Mouse (Mus musculus) hindbrain, embryonic 11.5 days (tissue): ENCODE results near the gene Cavin4. TPM values are rescaled to one million over a fixed set of nuclear protein-coding genes. Genes with fewer than 3 reads are reported as not detected.
"Not testable (repeated sequence)": the region's sequence is repeated elsewhere in the genome, so short reads cannot be mapped to it uniquely, and the experiment has no call there.

Experiments
- ATAC-seq: fragments of 200-750 bp; cut with Nextera tagmentation; 2 replicates; pipeline ENCODE4 v1.8.0; 2017; ENCODE audit warnings: mild to moderate bottlenecking, moderate TSS enrichment, moderate library complexity; ENCODE audit not compliant: low FRiP score
- DNase-seq: peaks from one replicate; pipeline ENCODE4 v3.0.0-alpha.2; 2015; ENCODE audit warnings: low spot score
- H3K27ac ChIP-seq: fragments of 300-500 bp; sonication (generic); 2 replicates; pipeline ENCODE4 v1.5.1; 2014; ENCODE audit warnings: mild to moderate bottlenecking, low read depth, low read length
- H3K27me3 ChIP-seq: fragments of 300-500 bp; sonication (generic); 2 replicates; pipeline ENCODE4 v1.6.1; 2014; ENCODE audit warnings: mild to moderate bottlenecking, low read length, moderate library complexity, mixed read lengths; ENCODE audit not compliant: control insufficient read depth, insufficient read depth
- H3K36me3 ChIP-seq: fragments of 300-500 bp; sonication (generic); 2 replicates; pipeline ENCODE4 v1.6.1; 2014; ENCODE audit warnings: mild to moderate bottlenecking, low read length, moderate library complexity, mixed read lengths; ENCODE audit not compliant: control insufficient read depth, insufficient read depth
- H3K4me1 ChIP-seq: fragments of 300-500 bp; sonication (generic); replicated peaks from 2 replicates; pipeline ENCODE4 v1.6.1; 2014; ENCODE audit warnings: low read length, mixed read lengths; ENCODE audit not compliant: control insufficient read depth, insufficient read depth
- H3K4me2 ChIP-seq: fragments of 300-500 bp; sonication (generic); replicated peaks from 2 replicates; pipeline ENCODE4 v1.6.1; 2014; ENCODE audit warnings: mild to moderate bottlenecking, low read depth, low read length
- H3K4me3 ChIP-seq: fragments of 300-500 bp; sonication (generic); 2 replicates; pipeline ENCODE4 v1.5.1; 2014; ENCODE audit warnings: low read depth, low read length
- H3K9ac ChIP-seq: fragments of 300-500 bp; sonication (generic); 2 replicates; pipeline ENCODE4 v1.6.1; 2014; ENCODE audit warnings: low read depth, low read length
- H3K9me3 ChIP-seq: fragments of 300-500 bp; sonication (generic); 2 replicates; pipeline ENCODE4 v1.6.1; 2016; ENCODE audit warnings: low read length; ENCODE audit not compliant: control insufficient read depth
- WGBS: fragments of 180-500 bp; shearing (Covaris S2); extraction: QIAGEN DNeasy Blood & Tissue Kit; methylation state at CpG from one replicate; pipeline ENCODE4 v1.1.7; 2014; 5-methylcytosine and 5-hydroxymethylcytosine counted together
- polyA plus RNA-seq: library from polyadenylated mRNA; unstranded; fragments of >200 nt; fragmentation: Nextera tagmentation; extraction: Ambion mirVana; gene quantifications from 2 replicates; pipeline ENCODE4 v1.2.1, GENCODE M21; 2014

The Cavin4 gene
- polyA plus RNA-seq, 1 experiment from 2014 or later, result 3.8 TPM

GRCm38 (mm10) chr4:48677812-48678211 is 14.5 kb downstream of the Cavin4 start:
- H3K4me3 ChIP-seq, result no peak overlapping the region
- ATAC-seq (no peak), DNase-seq (no peak)
- H3K27ac ChIP-seq, result no peak overlapping the region
- H3K36me3 ChIP-seq, result no peaks in the 10 kb centered on the region
- 82% methylated on average over 2 of the region's 2 CpGs for WGBS
- H3K9ac ChIP-seq, result no peak overlapping the region
- H3K9me3 ChIP-seq, result no peaks in the 10 kb centered on the region
- no peaks in the 10 kb centered on the region for H3K4me1 ChIP-seq
- no peak overlapping the region for H3K4me2 ChIP-seq
- H3K27me3 ChIP-seq, result no peaks in the 10 kb centered on the region

GRCm38 (mm10) chr4:48678793-48679192 is 15.5 kb downstream of the Cavin4 start:
- Histone ChIP-seq H3K4me1 (no peaks in the 10 kb centered on the region), H3K27ac (no peak overlapping the region), H3K4me2 (no peak overlapping the region), H3K36me3 (no peaks in the 10 kb centered on the region), H3K27me3 (no peaks in the 10 kb centered on the region), H3K9ac (no peak overlapping the region), H3K9me3 (no peaks in the 10 kb centered on the region), H3K4me3 (no peak overlapping the region)
- 0 out of 2 replicates have a peak, but pooled peaks have one; percentile 18 for ATAC-seq
- DNase-seq, result no peak
- 91% methylated on average over 9 of the region's 9 CpGs for WGBS

GRCm38 (mm10) chr4:48679728-48680127 is 16.4 kb downstream of the Cavin4 start:
- not testable (repeated sequence) for H3K4me1 ChIP-seq, H3K9ac ChIP-seq, H3K4me2 ChIP-seq, H3K36me3 ChIP-seq, H3K9me3 ChIP-seq, H3K4me3 ChIP-seq, DNase-seq, H3K27me3 ChIP-seq, H3K27ac ChIP-seq
- ATAC-seq, result 0 out of 2 replicates have a peak, but pooled peaks have one; percentile 28
- WGBS, result 76% methylated on average over 4 of the region's 6 CpGs

GRCm38 (mm10) chr4:48680214-48680613 is 16.9 kb downstream of the Cavin4 start:
- no peaks in the 10 kb centered on the region for H3K27me3 ChIP-seq
- DNase-seq (no peak), ATAC-seq (no peak)
- no peak overlapping the region for H3K27ac ChIP-seq
- H3K9me3 ChIP-seq, result no peaks in the 10 kb centered on the region
- no peak overlapping the region for H3K4me2 ChIP-seq
- no peak overlapping the region for H3K4me3 ChIP-seq
- no peaks in the 10 kb centered on the region for H3K4me1 ChIP-seq
- no peak overlapping the region for H3K9ac ChIP-seq
- WGBS, result 73% methylated on average over 7 of the region's 7 CpGs
- no peaks in the 10 kb centered on the region for H3K36me3 ChIP-seq

- H3K4me2 ChIP-seq, result no peak overlapping the region
- WGBS, result 51% methylated on average over 10 of the region's 11 CpGs
- no peaks in the 10 kb centered on the region for H3K4me1 ChIP-seq
- no peak overlapping the region for H3K4me3 ChIP-seq
- ATAC-seq (no peak), DNase-seq (peak; percentile 78)
- no peaks in the 10 kb centered on the region for H3K9me3 ChIP-seq
- no peak overlapping the region for H3K9ac ChIP-seq
- no peaks in the 10 kb centered on the region for H3K36me3 ChIP-seq
- no peak overlapping the region for H3K27ac ChIP-seq
- H3K27me3 ChIP-seq, result no peaks in the 10 kb centered on the region
Measured at GRCm38 (mm10) chr4:48680648-48681343, 17.5 kb downstream of the Cavin4 start.

GRCm38 (mm10) chr4:48683126-48683525 is 19.8 kb downstream of the Cavin4 start:
- Histone ChIP-seq H3K9me3 (no peaks in the 10 kb centered on the region), H3K36me3 (no peaks in the 10 kb centered on the region), H3K9ac (no peak overlapping the region), H3K27ac (no peak overlapping the region), H3K4me1 (no peaks in the 10 kb centered on the region), H3K4me3 (no peak overlapping the region), H3K4me2 (no peak overlapping the region), H3K27me3 (no peaks in the 10 kb centered on the region)
- ATAC-seq, result no peak
- WGBS, result 82% methylated on average over 8 of the region's 8 CpGs
- DNase-seq, result no peak

GRCm38 (mm10) chr4:48683633-48684209 is 20.4 kb downstream of the Cavin4 start:
- not testable (repeated sequence) for H3K4me1 ChIP-seq, ATAC-seq, H3K4me3 ChIP-seq, H3K4me2 ChIP-seq, DNase-seq, H3K36me3 ChIP-seq, H3K27me3 ChIP-seq, H3K9me3 ChIP-seq, H3K27ac ChIP-seq, H3K9ac ChIP-seq
- WGBS, result 98% methylated on average over 13 of the region's 21 CpGs

GRCm38 (mm10) chr4:48684593-48685187 is 21.4 kb downstream of the Cavin4 start:
- Histone ChIP-seq H3K36me3 (no peaks in the 10 kb centered on the region), H3K9me3 (no peaks in the 10 kb centered on the region), H3K4me3 (no peak overlapping the region), H3K4me1 (no peaks in the 10 kb centered on the region), H3K9ac (no peak overlapping the region), H3K4me2 (no peak overlapping the region), H3K27me3 (no peaks in the 10 kb centered on the region), H3K27ac (no peak overlapping the region)
- DNase-seq (no peak), ATAC-seq (no peak)
- WGBS, result 86% methylated on average over 7 of the region's 7 CpGs

GRCm38 (mm10) chr4:48688148-48688547 is 24.8 kb downstream of the Cavin4 start:
- no peak for DNase-seq
- WGBS, result 86% methylated on average over 6 of the region's 6 CpGs
- ATAC-seq, result no peak
- no peak overlapping the region for H3K9ac ChIP-seq
- H3K27ac ChIP-seq, result no peak overlapping the region
- no peaks in the 10 kb centered on the region for H3K9me3 ChIP-seq
- H3K36me3 ChIP-seq, result no peaks in the 10 kb centered on the region
- H3K27me3 ChIP-seq, result no peaks in the 10 kb centered on the region
- no peak overlapping the region for H3K4me2 ChIP-seq
- H3K4me1 ChIP-seq, result no peaks in the 10 kb centered on the region
- H3K4me3 ChIP-seq, result no peak overlapping the region
